Mouse (Mus musculus) sigmoid colon, adult 10 weeks (tissue): Measurements from ENCODE around the gene Sult4a1. TPM values are rescaled to one million over a fixed set of nuclear protein-coding genes. Genes with fewer than 3 reads are reported as not detected.

ENCODE experiments used
- polyA plus RNA-seq: library from polyadenylated mRNA; stranded (reverse); fragments of 350-450 nt; fragmentation: Illumina TruSeq; extraction: RNeasy Lipid Tissue Mini Kit (QIAGEN cat#74804); gene quantifications from one replicate; pipeline ENCODE4 v1.2.3, GENCODE M21; 2014; ENCODE audit warnings: low read depth, low replicate concordance

Gene Sult4a1
- polyA plus RNA-seq = 0.41 TPM

DNA sequence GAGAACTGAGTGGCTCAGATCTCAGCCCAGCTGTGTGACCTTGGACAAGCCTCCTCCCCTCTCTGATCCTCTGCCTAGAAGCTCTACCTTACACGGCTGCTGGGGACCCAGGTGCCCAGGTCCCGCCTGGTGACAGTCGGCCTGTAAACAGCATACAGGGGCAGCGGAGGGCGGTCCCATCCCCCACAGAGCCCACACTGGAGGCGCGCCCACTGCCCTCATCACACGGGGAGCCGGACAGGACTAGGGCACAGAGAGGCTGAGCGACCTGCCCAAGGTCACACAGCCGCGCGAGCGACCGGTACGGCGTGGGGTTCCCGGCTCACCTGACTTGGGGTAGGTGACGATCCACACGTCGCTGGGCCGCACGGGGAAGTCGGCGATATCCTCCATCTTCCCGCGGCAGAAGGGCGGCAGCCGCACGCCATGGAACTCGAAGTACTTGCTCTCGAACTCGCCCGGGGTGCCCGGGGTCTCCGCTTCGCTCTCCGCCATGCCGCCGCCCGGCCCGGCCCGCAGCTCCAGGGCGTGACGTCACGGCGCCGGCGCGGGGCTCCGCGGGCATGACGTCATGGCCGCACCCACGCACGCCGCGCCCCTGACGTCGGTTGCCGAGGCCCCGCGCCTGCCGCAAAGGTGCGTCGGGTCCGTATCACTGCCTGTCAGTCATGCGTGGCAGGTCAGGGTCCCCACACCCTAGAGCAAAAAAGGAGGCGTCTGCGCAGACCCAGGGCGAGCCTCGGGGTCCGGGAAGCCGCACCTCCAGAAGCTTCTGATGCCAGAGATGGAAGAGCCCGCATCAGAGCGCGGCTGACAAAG is at the start of gene Sult4a1:
TSS of gene Sult4a1 (minus strand) at position 650 of the 819 bp plus-strand sequence.

DNA sequence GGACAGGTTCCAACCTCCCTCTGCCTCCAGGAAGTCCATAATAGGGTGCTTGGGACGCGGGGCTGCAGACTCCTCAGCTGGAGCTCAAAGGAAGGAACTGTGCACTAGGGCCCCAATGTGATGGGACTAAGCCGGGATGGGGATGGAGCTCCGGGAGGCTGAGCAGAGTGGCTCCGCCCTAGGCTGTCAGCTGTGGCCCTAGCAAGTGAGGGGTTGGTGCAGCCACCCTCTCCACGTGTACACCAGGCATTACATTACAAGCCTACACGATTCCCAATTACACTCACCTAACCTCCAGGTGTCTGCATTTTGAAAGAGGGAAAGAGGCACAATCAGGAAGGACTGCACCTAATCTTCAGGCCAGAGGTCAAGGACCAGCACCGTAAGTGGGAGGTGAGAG is 17.5 kb upstream of the Sult4a1 start, which contains the start of gene Pnpla5:
TSS of gene Pnpla5 (minus strand) at position 101 of the 400 bp plus-strand sequence.

DNA sequence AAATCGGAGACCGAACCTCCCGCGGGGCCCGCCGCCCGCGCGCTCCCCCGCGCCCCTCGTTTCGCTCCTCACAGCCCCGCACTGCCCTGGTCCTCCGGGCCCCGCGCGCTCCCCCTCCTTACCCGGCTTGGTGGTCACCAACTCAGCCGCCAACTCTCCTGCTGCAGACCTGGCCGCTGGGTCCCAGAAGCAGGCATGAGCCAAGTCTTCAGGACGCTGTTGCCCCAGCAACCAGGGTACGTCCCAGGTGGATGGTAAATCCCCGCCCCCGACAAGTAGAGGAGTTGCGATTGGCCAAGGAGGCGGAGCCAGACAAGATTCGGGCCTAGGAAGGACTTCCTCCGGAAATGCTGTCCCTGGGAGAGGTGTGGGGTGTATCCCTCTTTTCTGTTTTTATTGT is 40.4 kb downstream of the Sult4a1 start, which contains the start of gene Efcab6:
TSS of gene Efcab6 (minus strand) at position 240 of the 400 bp plus-strand sequence.

Other genes starting within 250 kb of the Sult4a1 start
- not detected for gene Efcab6, start 40.4 kb downstream of the Sult4a1 start, polyA plus RNA-seq
- not detected for gene Pnpla5, start 17.4 kb upstream of the Sult4a1 start, polyA plus RNA-seq
- not detected for gene Pnpla3, start 62.1 kb upstream of the Sult4a1 start, polyA plus RNA-seq
- 41.8 TPM for gene Samm50, start 86.5 kb upstream of the Sult4a1 start, polyA plus RNA-seq
- gene Parvb, start 126.3 kb upstream of the Sult4a1 start, polyA plus RNA-seq = 1.0 TPM
- gene Parvg, start 218.3 kb upstream of the Sult4a1 start, polyA plus RNA-seq = 1.2 TPM